Mouse (Mus musculus): ENCODE measurements around the gene Gm7073. TPM values are rescaled to one million over a fixed set of nuclear protein-coding genes. Genes with fewer than 3 reads are reported as not detected.

Gm7073 gene
- total RNA-seq, 2 experiments from 2014 or later, result not detected

Small RNA genes within 50 kb of the gene (microRNA-seq; reads per million reads assigned to microRNA genes)
- gene Mir505, result 8.3 reads per million, percentile 24 among the genes with 10 or more reads in this experiment

Other genes starting within 250 kb of the Gm7073 start
- gene Atp11c, start 53.4 kb upstream of the Gm7073 start, total RNA-seq (2021), result 10 to 100 TPM in 1 of 2 experiments, 1 to 10 TPM in 1; 9.1 to 10.6 TPM